Mouse (Mus musculus) left cerebral cortex, postnatal 36 days (tissue): ENCODE data around the gene Pabpn1. TPM values are rescaled to one million over a fixed set of nuclear protein-coding genes. Genes with fewer than 3 reads are reported as not detected.
A peak's percentile ranks its signal among the peaks of the same experiment; 100 is the strongest.

Experiments
- DNase-seq, 2 experiments: peaks; one replicate each; pipeline ENCODE4 v3.0.0; 2021 to 2022; ENCODE audit warnings: low spot score in 2 of 2, mixed read lengths in 1 of 2
- intact Hi-C: fragments of 180-260 bp; cut with DNase I; formaldehyde crosslinking; loops from one replicate; pipeline ENCODE4 v1.15.1; 2025
- total RNA-seq, 2 experiments: library from RNA; stranded (reverse); gene quantifications; 2 replicates each; pipeline ENCODE4 v1.2.3; 2021

Gene Pabpn1
- 100 to 1,000 TPM; 194 to 280 TPM for total RNA-seq

GRCm38 (mm10) chr14:54892200-54892599, at the start of gene Pabpn1:
Gene Pabpn1, plus strand, starts transcription at chr14:54892500.
- intact Hi-C loops: no loop called here
- no peak for DNase-seq

- intact Hi-C loops: loop anchor here (5.0 kb wide), 1 partner anchor 169 kb away; no protein-coding TSS in a partner anchor
- DNase-seq: peak in 1 of 2 experiments; percentile 10
Measured at GRCm38 (mm10) chr14:54843461-54843860, 48.8 kb upstream of the Pabpn1 start.

DNA sequence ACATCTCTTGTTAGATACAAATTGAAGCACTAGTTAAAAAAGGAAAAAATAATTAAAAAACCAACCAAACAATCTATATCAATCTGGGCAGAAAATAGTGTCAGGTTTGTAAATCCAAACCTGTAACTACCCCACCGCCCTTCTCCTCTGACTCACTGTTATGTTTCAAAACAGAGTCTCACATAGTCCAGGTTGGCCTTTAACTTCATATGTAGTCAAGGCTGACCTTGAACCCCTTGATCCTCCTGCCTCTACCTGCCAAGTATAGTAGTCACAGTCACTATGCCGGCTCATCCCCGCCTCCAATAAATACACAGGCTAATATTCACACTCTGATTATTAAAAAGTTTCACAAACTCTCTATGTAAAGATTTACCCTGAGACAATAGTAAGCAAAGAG, 36.6 kb upstream of the Pabpn1 start:
- intact Hi-C loops: no loop called here
- no peak for DNase-seq

DNA sequence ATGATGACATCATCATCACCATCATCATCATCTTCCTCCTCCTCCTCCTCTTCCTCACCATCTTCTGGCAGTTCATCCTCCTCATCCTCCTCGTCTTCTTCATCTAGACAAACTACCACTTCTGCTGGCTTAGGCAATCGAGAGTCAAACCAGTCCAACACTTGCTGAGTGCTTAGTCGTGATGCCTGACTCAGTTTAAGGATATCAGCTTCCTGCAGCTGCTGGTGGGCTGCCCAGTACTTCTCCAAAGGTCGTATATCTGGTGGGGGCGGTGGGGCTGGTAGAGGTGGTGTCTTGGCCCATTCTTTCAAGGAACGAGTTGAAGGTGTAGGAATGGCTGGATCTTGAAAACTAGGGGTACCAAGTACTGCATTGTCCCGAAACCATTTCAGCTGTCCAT, 35.6 kb upstream of the Pabpn1 start:
- DNase-seq: no peak
- intact Hi-C loops: no loop called here

GRCm38 (mm10) chr14:54857891-54858290, 34.4 kb upstream of the Pabpn1 start:
- intact Hi-C loops: no loop called here
- no peak for DNase-seq

- DNase-seq: peak; percentile 40 to 56
Measured at GRCm38 (mm10) chr14:54860511-54860910, 31.8 kb upstream of the Pabpn1 start.

DNA sequence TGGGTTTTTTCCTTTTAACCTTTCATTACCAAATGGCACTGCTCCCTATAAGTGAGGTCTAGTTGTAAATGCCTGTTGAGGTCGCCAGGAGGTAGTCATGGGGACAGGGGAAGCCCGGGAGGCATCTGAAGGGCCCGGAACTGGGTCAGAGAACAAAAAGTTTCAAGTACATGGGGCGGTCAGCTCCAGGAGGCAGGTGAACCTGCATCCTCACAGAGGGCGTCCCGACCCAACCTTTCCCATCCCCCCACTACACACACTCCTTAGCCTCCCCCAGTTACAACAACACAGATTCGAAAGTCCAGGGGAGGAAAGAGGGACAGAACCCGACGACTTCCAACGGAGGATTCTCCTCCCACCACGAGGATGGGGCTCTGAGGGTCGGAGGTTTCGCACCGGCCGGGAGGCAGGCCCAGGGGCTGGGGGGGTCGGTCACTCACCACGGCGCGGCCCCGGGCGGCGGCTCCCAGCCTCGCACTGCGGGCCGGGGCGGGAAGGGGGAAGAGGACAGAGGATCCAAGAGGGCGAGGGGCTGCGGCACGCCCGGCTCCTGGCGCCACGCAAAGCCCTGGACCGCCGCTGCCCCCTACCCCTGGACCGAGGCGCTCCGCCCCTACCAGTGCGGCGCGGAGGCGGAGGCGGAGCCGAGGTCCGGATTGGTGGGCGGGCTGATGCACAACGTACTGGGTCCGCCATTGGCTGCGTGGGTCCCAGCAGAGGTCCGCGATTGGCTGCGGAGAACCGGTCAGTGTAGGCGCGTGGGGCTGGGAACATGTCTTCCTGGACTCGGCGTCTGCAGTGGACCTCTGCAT, 28.6 kb upstream of the Pabpn1 start:
- intact Hi-C loops: no loop called here
- peak; percentile 93 to 94 for DNase-seq

More at GRCm38 (mm10) chr14:54860511-54860910, 31.8 kb upstream of the Pabpn1 start:
- intact Hi-C loops: loop anchor here (1.0 kb wide), 1 partner anchor 146 kb away; no protein-coding TSS in a partner anchor

DNA sequence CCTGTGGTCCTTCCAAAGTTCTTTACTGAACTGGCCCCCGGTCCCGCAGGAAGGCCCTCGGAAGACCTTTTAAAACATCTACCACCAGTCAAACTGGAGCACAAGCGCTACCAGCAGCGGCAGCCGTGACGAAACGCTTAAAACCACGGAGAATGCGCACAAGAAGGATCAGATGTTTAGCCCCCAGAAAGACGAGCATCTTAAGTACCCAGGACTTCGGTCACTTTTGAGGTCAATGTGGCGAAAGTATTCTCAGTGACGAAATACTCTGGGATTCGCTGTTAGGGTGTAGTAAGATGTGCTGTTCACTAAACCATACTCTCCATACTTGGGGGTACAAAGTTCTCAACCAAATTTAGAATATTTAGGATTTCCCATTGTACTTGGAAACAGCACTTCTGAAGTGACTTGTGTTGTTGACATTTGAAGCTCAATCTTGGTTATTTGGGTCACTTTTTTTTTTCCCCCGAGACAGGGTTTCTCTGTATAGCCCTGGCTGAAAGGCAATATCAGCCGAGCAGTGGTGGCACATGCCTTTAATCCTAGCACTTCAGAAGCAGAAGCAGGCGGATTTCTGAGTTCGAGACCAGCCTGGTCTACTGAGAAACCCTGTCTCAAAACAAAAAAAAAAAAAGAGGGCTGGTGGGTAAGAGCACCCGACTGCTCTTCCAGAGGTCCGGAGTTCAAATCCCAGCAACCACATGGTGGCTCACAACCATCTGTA, 27.8 kb upstream of the Pabpn1 start:
- no peak for DNase-seq
- intact Hi-C loops: no loop called here

- DNase-seq: no peak
- intact Hi-C loops: no loop called here
Measured at GRCm38 (mm10) chr14:54865626-54866025, 26.7 kb upstream of the Pabpn1 start.

GRCm38 (mm10) chr14:54866268-54866667, 26.0 kb upstream of the Pabpn1 start:
- no peak for DNase-seq
- intact Hi-C loops: no loop called here

- intact Hi-C loops: no loop called here
- no peak for DNase-seq
Measured at GRCm38 (mm10) chr14:54866936-54867335, 25.4 kb upstream of the Pabpn1 start.

DNA sequence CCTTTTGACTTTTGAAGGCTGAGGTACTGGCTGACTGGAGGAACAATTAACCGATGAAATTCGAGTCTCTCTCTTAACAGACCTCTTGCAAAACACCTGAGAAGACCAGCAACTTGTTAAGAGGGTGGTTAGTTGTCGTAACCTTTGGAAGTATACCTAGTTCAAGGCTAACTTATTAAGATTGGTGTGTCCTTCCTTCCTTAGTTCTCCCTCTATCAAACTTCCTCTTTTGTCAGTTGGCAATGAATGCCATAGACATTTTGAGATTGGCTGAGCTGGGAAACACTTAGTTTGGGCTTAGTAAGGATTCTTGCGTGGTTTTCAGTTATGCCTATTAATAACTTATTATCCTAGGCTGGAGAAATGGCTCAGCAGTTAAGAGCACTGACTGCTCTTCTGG, 24.3 kb upstream of the Pabpn1 start:
- intact Hi-C loops: no loop called here

GRCm38 (mm10) chr14:54870861-54871260, 21.4 kb upstream of the Pabpn1 start, which contains the start of gene Homez:
Gene Homez, minus strand, starts transcription at chr14:54870961.
- intact Hi-C loops: no loop called here
- no peak for DNase-seq

More for the DNA sequence above, 24.3 kb upstream of the Pabpn1 start:
- no peak for DNase-seq

GRCm38 (mm10) chr14:54874165-54874564, 18.1 kb upstream of the Pabpn1 start:
- intact Hi-C loops: no loop called here
- DNase-seq: no peak

DNA sequence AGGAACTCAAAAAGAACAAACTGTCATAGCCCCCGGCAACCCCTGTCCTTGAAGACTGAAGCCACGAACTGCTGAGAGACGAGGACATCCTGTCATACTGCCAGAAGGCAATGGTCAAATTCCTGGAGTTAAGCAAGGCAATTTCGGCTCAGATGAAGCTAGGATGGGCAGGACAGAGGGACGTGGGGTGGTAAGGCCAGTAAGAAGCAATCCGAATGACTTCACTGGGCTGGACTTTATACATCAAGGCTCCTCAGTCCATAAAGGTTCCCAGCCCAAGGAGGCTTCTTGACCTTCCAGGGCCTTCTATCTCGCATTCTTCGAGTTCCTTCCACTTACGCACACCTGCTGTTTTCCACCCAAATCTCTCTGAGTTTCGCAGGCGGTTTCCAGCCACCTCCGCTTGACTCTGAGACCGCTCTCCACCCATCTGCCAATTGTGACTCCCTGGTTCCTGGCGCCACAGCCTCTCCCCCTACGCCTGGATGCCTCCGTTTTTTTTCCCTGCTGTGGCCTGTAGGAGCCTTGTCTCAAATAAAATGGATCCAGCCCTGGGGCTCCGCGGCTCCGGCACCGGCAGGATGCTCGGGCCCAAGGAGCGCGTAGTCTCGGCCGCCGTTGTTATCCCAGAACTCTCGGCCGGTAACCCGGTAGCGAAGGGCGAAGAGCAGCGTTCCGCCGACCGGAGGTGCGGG, 16.3 kb upstream of the Pabpn1 start:
- intact Hi-C loops: no loop called here

DNA sequence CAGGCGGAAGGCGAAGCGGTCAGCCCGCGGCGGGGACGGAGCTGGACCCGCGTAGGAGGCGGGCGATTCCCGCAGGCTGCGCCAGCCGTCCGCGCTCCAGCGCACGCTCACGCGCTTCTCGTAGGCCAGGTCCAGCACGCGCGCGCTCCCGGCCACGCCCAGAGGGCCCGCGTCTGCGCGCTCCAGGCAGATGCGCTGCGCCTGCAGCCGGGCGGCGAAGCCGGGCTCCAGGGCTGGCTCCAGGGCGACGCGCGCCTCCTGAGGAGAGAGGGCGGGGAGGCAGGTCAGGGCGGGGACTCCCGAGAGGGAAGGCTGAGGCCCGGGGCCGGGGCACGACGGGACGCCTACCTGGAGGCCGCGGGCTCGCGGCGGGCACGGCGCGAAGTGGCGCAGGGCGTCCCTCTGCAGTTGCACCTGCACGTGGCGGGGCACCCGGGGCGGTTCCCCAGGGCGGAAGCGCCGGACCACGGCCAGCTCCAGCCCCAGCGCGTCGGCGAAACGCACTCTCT, 15.7 kb upstream of the Pabpn1 start:
- intact Hi-C loops: no loop called here
- DNase-seq: peak; percentile 92 to 96

More for the DNA sequence above, 16.3 kb upstream of the Pabpn1 start:
- no peak for DNase-seq

DNA sequence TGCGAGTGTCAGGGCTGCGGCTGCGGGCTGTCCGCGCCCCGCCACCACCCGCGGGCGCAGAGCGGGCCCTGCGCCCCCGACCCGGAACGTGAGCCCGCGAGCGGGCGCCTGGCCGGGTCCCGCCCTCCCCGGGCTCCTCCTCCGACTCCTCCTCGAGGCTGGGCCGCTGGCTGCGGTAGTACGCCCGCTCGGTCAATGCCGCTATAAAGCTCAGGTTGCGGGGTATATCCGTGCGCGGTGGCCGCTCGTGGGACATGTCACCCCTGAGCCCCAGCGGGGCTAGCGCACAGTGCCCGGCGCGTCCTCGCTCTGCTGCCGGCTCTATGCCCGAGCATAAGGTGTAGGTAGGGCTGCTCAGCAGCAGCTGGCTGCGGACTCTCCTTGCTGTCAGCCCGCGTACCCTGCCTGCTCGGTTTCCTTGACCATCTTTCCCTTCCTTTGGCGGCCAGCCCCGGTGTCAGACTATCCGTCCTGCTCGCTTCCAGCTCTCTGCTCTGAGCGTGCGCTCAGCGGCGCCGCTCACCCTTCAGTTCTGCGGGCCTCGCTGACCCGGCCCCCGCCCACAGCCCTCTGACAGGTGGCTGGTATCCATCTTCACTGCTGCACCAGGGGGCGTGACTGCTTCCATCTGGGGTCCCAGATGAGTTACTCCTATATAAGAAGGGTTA, 15.1 kb upstream of the Pabpn1 start, which contains the start of gene Ppp1r3e:
TSS of gene Ppp1r3e (minus strand) at position 503 of the 668 bp plus-strand sequence.
- intact Hi-C loops: no loop called here

GRCm38 (mm10) chr14:54883154-54884021, 8.9 kb upstream of the Pabpn1 start, which contains the start of the genes Bcl2l2 and Gm20521:
Gene Bcl2l2, plus strand, starts transcription at chr14:54883377.
Gene Gm20521, plus strand, starts transcription at chr14:54883441.
- intact Hi-C loops: no loop called here

More for the DNA sequence above, 15.1 kb upstream of the Pabpn1 start, which contains the start of gene Ppp1r3e:
- peak; percentile 76 to 81 for DNase-seq

More at GRCm38 (mm10) chr14:54883154-54884021, 8.9 kb upstream of the Pabpn1 start, which contains the start of the genes Bcl2l2 and Gm20521:
- DNase-seq: peak; percentile 75
